Mouse (Mus musculus) common myeloid progenitor, adult 5-6 weeks (primary cell): Measurements from ENCODE around the gene Tsc22d3. TPM values are rescaled to one million over a fixed set of nuclear protein-coding genes. Genes with fewer than 3 reads are reported as not detected.

Experiments used
- ATAC-seq: replicated peaks from 2 replicates; pipeline ENCODE4 v1.8.0; 2016; ENCODE audit warnings: low read depth, mild to moderate bottlenecking, moderate TSS enrichment, inconsistent platforms; ENCODE audit not compliant: poor library complexity, severe bottlenecking
- total RNA-seq: library from RNA; stranded (forward); fragments of 200-1000, 187-1606 nt; gene quantifications from 2 replicates; pipeline ENCODE4 v1.2.3, GENCODE M21; 2017

The Tsc22d3 gene
- 30.5 and 35.1 TPM in 2 replicates for total RNA-seq

DNA sequence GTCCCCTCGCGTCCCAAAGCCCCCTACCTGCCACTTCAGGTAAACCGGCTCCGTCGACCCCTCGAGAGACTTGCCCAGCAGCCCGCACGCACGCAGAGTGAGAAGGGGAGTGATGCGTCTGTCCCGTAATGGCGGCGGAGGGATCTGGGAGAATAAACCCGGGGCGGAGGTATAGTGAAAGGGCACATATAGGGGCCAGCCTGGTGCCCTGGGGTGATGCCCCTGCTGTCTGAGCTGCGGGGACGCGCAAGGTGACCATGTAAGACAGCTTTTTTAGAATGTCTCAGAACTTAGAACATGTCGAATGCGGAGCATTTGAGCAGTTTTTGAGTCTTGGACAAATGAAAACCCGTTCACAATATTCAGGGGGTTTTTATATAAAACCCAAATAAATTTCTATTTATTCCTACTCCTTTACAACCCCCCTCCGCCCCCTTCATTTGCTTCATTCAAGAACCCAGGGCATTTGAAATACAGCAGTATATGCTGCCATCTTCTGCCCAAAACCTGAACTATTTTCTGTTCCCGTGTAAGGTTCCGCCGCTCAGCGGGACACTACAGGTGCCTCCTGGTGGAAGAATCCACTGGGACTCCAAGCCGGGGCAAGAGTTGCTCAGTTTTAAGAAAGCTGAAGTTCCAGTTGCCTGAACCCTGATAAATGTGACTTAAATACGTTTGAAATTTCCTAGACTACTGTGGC, at the start of gene Tsc22d3:
Gene Tsc22d3, minus strand, starts transcription at position 250 of the 700 bp plus-strand sequence.
- ATAC-seq: peak; percentile 82

DNA sequence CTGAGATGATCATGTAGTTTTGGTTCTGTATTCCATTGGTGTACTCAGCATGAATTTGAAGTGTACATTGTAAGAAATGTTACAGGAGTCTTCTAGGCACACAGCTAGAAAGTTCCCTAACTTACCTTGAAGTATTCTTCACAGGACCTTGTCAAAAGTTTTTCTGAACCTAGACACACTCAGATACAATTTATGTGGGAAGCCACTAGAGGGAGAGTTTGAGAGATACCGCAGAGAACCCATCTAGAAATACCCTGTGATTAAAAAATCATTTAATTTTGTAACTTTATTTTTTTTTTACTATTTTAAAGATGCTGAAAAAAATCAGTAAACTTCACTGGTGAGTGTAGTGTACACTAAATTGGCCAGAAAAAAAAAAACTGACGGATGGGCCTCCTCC, 39.1 kb upstream of the Tsc22d3 start:
- no peak for ATAC-seq

DNA sequence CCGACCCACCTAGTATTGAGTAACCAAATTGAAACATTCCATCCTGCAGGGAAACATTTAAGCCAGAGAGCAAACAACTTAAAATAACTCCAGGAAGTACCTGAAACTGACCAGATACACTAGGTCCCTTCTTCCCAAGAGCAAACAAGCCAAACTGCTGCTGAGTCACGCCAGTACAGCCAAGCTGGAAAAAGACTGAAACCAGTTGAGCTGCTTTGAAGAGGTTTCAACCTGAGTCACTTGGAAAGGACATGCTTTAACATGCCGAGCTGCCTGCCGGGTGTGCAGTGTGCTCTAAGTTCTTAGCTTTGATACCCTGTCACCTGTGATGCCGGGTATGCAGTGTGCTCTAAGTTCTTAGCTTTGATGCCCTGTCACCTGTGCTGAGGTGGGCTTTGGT, 37.6 kb upstream of the Tsc22d3 start:
- no peak for ATAC-seq

DNA sequence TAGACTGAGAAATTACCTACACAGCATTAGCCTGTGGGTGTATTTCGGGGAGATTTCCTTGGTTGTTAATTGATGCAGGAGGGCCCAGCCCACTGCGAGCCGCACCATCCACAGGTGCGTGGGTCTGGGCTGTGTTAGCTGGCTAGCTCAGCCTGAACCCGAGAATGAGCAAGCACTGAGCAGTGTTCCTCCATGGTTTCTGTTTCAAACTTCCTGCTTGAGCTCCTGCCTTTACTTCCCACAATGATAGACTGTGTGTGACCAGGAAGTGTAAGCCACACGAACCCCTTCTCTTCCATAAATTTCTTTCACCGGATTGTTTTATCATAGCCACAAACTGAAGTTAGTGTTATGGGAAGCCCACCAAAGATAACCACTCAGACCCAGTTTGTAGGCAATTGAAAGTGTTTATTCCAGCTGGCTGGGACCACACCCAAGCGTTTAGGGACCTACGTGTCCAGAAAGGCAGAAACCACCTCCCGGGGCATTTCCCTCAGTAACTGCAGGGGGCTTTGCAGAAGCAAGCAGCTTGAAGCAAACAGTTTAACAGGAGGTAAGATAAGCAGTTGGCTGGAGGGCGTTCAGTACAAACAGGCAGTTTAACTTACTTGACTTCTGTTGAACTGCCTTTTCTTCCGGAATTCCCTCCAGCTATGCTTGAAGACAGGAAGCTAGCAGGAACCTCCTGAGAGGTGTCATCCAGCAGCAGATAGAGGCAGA, 24.6 kb upstream of the Tsc22d3 start:
- ATAC-seq: peak; percentile 80

DNA sequence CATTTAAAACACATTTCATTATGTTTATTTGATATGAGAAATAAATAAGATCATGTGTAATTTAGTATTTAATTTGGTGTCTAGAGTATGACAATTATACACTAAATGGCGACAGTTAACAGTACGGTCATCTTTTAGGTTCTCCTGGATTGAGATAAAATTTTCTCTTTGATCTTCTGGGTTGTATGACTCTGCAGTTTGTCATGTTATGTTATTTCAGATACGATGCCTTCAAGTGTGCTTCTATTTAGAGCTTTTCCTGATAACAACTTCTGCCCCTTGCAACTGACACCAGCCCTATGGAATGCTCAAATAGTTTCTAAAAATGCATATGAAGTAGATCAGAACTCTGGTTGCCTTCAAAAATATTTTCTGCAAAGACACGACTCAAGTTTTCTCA, 9.5 kb upstream of the Tsc22d3 start:
- no peak for ATAC-seq

DNA sequence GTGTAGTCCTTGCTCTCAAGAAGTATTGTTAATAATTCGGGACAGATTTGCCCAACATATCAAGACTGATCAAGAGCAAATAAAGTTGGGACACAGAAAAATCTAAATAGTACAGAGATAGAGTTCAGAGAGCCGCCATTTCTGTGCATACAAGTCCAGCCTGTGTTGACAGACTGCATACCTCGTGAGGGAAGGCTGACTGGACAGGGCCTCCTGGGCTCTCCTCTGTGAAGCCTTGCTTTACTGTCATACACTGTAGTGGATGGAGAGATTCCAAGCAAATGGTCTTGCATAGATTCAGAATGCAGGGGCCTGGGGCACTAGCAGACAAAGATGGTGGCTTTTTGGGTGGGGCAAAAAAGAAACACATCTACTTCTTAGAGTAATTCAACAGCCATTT, 1.4 kb upstream of the Tsc22d3 start:
- ATAC-seq: no peak

DNA sequence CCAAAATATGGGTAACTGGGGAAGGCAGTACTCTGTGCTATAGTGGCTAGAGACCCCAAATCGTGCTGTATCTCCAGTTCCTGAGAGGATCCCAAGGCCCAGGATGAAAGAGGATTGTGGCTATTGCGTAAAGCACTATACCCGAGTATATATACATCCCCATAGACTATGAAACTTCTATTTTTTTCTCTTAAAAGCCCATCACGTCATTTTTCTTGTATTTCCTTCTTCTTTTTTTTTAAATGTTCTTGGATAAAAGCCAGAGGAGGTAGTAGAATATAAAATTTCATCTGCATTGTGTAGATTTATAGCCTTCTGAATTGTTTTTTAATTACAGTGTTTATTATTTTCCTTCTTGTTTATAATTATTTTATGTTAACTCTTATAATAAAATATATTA, 852 bp upstream of the Tsc22d3 start:
- peak; percentile 19; the same call in 1 of the 2 replicates for ATAC-seq

DNA sequence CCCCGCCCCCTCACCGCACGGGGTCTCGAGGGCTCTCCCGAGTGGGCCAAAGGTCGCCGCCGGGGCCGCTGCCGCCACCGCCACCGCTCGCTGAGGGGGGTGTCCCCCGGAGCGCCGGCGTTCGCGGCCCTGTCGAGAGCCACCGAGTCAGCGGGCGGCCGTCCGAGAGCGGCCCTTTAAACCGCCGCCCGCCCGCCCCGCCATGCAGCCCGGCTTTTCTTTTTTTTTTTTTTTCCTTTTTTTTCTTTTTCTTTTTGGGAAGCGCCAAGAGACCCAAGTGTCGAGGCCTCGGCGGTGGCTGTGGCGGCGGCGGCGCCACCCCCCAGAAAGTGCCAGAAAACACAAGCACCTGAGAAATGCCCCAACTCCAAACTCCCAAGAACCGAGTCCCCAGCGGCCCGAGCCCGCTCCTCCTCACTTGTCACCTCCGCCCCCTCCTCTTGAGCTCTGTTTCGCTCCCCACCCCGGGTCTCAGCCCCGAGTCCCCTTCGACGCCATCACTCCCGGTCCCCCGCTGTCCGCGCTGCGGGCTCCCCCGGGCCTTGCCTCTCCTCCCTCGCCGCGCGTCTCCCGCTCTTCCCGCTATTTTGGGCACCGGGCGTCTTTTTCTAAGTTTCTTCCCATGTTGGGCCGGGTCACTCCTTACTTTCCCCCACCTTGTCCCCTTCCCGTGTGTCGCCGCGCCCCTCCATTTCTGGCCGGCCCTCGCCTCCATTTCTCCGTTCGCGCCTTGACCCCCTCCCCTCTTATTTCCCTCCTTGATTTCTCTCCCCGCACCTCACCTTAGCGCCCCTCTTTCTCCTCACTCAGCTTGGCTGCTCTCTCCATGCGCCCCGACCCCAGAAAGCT, 674 bp downstream of the Tsc22d3 start:
- no peak for ATAC-seq

DNA sequence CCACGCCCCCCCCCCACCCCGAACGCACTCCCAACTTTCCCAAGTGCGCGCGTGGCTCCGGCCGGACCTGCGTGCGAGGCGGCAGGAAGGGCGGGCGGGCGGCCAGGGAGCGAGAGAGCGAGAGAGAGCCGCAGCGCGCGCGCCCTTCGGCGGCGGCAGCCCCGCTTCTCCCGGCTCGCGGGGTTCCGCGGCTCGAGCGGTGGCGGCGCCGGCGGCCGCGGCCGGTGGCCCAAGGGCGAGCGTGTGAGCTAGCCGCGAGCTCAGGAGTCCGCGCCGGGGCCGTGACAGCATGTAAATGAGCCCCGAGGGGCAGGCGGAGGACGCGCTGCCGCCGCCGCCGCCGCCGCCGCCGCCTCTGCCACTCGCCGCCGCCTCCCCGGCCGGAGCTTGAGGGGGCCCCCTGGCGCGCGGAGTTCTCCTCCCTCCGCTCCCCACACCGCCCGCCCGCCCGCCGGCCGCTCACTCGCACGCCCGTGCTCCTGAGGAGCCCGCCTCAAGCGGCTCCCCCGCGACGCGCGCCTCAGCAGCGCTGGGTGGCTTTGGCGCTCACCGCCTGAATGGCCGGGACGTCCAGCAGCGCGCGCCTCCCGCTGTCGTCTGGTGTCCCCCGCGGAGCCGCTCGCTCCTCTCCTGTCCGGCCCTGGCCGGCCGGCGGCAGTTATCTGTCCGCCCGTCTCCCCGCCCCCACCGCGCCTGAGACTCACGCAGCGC, 1.5 kb downstream of the Tsc22d3 start:
- peak; percentile 58 for ATAC-seq

DNA sequence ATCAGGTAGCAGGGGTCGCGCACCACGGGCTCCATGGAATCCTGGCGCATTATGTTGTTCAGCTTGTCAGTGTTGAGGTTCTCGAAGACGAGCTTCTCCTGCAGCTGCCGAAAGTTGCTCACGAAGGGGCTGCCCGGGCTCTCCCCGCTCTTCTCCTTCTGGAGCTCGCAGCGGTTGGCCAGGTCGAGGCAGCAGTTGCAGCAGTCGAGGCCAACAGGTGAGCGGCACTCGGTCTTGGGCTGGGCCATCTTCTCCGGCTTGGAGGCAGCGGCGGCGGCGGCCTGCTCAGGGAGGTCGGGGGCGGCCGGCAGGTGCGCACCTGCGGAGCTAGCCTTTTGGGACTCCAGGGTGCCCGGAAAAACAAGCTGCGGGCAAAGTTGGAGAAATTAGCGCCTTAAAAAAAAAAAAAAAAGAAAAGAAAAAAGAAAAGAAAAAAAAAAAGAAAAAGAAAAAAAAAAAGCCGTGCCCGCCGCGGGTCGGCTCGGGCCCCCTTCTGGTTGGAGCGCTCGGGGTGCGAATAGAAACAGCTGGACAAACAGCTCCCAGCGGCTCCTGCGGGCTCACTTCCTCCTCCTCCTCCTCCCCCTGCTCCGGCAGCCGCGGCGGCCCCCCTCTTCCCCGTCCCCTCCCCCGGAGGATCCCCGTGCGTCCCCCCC, 2.1 kb downstream of the Tsc22d3 start:
- ATAC-seq: peak; percentile 48

DNA sequence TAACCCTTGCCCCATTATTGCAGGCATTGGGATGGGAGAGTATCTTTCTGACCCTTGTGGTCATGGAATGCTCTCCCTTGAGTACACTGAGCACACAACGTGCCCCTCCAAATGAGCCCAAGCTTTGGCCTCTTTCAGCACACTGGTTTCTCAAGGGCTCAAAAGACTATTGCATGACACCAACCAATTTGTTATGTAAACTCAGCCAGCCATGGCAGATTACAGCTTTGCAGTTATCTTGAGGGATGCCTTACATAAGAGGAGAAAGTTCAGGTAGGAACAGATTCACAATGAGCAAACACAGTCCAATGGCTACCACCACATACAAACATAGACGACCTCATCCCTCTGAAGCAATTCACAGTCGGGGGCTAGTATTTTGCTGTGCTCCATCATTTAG, 9.3 kb downstream of the Tsc22d3 start:
- no peak for ATAC-seq

DNA sequence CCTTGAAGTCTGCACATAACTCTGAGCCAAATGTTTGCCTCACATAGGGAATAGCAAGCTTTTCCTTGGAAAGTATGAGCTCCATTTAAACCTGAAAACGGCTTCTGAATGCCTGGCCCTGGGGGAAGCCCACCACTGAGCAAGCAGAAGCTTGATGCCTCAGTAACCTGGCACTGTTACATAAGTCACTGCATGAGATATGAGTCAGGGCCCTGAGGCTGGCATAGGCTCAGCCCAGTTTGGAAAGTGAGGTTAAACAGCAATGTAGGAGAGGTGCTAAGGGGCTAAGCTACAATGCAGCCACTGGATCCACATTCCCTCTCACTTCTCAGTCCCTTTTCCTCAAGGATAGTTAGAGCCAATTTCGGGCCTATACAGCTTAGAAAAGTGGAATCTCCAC, 10.3 kb downstream of the Tsc22d3 start:
- no peak for ATAC-seq

DNA sequence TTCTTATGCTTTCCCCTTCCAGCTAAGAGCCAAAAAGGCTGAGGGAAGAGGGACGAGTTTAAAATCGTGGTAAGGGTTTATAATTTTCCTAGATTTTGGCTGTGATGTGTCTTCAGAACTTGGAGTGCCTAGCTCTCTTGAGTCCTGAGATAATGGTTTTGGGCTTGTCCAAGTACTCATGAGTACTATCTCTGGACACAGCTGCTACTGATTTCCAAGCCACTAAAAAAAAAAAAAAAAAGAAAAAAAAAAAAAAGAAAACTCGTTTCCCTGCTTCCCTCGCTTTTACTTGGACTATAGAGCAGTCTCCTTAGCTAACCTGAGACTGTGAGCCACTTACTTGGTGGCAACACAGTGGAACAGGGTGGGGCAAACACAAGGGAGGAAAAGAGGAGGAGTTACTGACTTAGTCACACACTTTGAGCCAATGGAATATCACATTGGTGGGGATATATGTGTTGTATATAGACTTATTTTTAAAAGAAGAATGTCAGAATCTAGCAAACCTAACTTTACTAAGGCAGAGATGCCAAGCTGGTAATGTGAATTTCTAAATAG, 11.2 kb downstream of the Tsc22d3 start:
- ATAC-seq: no peak

DNA sequence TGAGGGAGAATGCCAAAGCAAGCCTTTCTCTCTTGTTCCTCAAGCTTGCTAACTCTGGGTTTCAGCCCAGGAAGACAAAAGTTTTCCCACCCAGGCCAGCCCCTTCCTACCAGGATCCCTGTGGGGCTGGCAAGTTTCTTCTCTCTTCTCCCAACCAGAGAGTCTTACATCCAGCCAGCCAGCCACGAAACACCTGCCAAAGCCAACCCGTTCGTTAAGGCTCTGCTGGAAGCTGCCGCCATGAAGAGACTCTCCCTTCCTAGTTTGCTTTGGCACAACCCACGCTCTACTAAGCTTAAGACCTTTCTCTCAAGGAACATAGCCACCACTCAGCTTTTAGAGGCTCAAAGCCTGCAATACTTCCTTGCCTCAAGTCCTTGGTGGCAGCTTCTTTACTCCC, 11.9 kb downstream of the Tsc22d3 start:
- no peak for ATAC-seq

DNA sequence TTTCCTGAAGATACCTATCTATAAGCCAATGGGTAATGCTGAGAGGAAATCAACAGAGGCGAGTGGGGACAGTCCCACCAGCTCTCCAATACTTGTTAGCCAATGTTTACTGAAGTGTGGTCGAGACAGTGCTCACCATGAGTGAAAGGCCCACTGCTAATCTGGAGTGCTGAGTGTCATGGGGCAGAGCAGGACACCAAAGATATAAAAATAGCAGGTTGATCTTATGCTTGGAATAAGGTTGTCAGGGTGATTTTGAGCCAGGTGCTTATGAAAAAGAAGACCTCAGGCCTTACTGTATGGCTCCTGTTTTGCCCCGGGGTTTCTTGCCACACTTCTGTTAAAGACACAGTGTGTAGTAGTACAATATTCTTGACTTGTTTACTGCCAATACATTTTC, 20.0 kb downstream of the Tsc22d3 start:
- no peak for ATAC-seq

DNA sequence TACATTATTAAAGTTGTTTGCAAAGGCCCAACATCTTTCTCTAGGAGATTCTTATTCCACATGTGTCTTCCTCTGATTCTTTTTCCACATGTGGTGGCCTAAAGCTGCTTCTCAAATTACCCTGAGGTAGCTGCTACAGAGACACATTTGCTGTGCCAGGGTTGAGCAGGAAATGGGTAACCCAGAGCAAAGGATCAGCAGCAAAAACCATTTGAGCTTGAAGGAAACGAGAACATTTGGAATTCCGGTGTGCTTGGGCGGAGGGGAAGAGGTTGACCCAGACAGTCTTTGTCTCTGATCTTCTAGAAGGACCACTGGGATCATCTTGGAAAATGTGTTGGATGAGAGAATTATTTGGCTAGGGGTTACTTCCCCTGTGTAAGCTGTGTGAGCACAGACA, 24.8 kb downstream of the Tsc22d3 start:
- ATAC-seq: no peak

DNA sequence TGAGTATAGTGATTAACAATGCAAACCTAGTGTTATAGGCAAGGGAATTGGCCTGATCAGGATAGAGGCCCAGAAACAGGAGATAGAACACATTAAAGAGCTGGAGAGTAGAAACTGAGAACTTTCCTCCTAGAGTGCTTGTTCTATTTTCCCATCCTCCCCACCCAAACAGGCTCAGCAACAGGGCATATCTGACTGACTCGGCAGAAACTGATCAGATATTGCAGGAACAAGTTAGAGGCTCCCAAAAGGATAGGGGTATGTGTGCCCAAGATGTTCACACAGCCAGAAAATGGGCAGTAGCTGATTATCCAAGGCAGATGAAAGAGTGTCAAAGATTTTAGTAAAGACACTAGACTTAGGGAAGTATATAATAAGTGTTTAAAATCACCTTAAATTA, 25.3 kb downstream of the Tsc22d3 start:
- no peak for ATAC-seq

DNA sequence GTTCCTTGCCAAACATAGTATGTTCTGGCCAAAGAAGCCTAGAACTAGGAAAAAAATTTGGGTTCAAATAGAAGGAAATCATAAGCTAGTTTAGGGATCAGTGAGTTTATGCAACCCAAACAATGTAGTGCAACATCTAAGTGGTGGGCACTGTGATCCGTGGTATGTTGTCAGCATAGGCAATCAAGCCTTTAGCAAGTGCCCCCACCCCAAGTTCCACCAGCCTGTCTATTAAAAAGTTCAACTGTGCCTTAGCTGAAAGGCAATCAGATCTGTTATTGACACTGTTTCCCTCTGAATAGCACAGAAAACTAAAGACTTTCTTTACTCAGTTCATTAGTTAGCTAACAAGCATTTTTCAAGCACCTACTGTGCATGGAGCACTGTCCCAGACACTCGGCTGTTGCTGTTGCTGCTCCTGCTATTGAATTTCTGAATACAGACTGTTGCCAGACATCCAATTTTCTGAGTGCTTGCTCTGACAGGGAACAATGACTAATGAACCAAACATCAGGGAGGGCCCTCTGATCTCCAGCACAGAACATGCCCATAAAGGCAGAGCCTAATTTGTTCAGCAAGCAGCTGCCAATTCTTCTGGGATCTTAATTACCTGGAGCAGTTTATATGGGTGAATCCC, 27.6 kb downstream of the Tsc22d3 start:
- ATAC-seq: no peak

DNA sequence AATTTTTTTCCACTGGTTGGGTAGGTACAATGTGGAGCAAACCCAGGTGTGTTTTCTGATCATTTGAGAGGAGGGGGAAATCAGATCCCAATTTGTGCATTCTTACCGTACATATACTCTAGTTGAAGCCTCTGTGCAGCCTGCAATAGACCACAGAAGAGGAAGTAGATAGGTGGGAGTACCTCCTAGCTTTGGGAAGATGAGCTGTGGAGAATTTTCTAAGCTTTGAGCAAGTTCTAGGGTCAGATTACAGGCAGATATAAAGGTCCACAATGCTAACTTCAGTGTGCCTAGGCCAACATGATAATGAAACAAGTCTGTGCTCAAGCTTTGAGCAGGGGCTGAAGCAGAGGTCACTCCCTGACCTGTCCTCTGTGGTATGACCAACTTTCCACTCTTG, 30.9 kb downstream of the Tsc22d3 start:
- no peak for ATAC-seq
